In the genomic region with DNA sequence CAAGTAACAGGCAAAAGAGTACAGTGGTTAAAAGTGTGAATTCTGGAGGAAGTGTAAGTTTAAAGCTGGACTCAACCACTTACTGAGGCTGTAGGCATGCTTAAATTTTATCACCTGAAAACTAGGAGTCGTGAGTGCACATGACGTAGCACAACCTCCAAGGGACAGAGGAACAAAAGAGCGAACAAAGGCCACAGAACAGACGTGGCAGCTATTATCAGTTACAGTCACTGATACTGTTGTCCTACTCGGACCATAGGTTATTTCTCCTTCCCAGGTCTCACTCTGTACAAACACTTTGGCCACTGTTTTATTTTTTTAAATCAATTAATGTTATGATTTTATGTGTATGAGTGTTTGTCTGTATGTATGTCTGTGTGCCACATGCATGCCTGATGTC, we compare ENCODE assay signal across 16 mouse cellular contexts.
"Had no signal": no experiment of that assay in that cellular context is flagged by ENCODE, and none has a peak within 500 bp of the region (broad histone marks: within the 10 kb centered on the region; RNA-seq: fewer than 3 reads in every experiment).

No protein-coding gene starts in this region.

- H3K4me1 ChIP-seq: lung, embryonic 15.5 days; megakaryocyte, embryonic 14.5 days; midbrain, embryonic 13.5 days; midbrain, embryonic 15.5 days; neural tube, embryonic 12.5 days had no signal

- H3K4me3 ChIP-seq: lung, embryonic 15.5 days; megakaryocyte, embryonic 14.5 days; midbrain, embryonic 13.5 days; midbrain, embryonic 15.5 days; neural tube, embryonic 12.5 days had no signal

- H3K9me3 ChIP-seq: lung, embryonic 15.5 days; megakaryocyte, embryonic 14.5 days; midbrain, embryonic 13.5 days; midbrain, embryonic 15.5 days; neural tube, embryonic 12.5 days had no signal

- H3K36me3 ChIP-seq: lung, embryonic 15.5 days; midbrain, embryonic 13.5 days; midbrain, embryonic 15.5 days; neural tube, embryonic 12.5 days had no signal

- H3K4me2 ChIP-seq: lung, embryonic 15.5 days; midbrain, embryonic 11.5 days; midbrain, embryonic 13.5 days; midbrain, embryonic 15.5 days; neural tube, embryonic 12.5 days had no signal

- ATAC-seq: lung, postnatal 0 days; midbrain, embryonic 13.5 days; midbrain, embryonic 15.5 days had no signal

- H3K9ac ChIP-seq: lung, embryonic 15.5 days; midbrain, embryonic 13.5 days; midbrain, embryonic 15.5 days; neural tube, embryonic 12.5 days had no signal

- H3K27ac ChIP-seq: lung, embryonic 15.5 days; macrophage; midbrain, embryonic 13.5 days; midbrain, embryonic 15.5 days; neural tube, embryonic 12.5 days had no signal

- H3K27me3 ChIP-seq: lung, embryonic 15.5 days; midbrain, embryonic 13.5 days; midbrain, embryonic 15.5 days; neural tube, embryonic 12.5 days had no signal

- DNase-seq: lung, adult 2 months; lung, postnatal 14 days; lung, postnatal 36 days; right cerebral cortex, postnatal 14 days; spleen, adult 18-20 months; thymus, adult 2 months; thymus, postnatal 25 days; thymus, postnatal 4 days had no signal
